Mouse (Mus musculus) brown adipose tissue, adult 24 weeks (tissue): Measurements from ENCODE around the gene Ythdc1. TPM values are rescaled to one million over a fixed set of nuclear protein-coding genes. Genes with fewer than 3 reads are reported as not detected.
"Not testable (repeated sequence)": the region's sequence is repeated elsewhere in the genome, so short reads cannot be mapped to it uniquely, and the experiment has no call there.

Source experiments
- H3K27ac ChIP-seq: fragments of 200-500 bp; replicated peaks from 2 replicates; pipeline ENCODE4 v1.5.1; 2012; ENCODE audit warnings: low read depth, mild to moderate bottlenecking, low read length
- H3K4me1 ChIP-seq: fragments of 200-500 bp; 2 replicates; pipeline ENCODE4 v1.6.1; 2012; ENCODE audit warnings: low read length, mixed read lengths; ENCODE audit not compliant: control insufficient read depth, insufficient read depth, insufficient read length
- H3K4me3 ChIP-seq: fragments of 200-500 bp; 2 replicates; pipeline ENCODE4 v1.5.1; 2012; ENCODE audit warnings: low read depth, mild to moderate bottlenecking, low read length, moderate library complexity; ENCODE audit not compliant: insufficient read depth
- polyA plus RNA-seq: library from polyadenylated mRNA; stranded (reverse); fragments of >200 nt; gene quantifications from 2 replicates; pipeline ENCODE4 v1.2.4, GENCODE M21; 2012; ENCODE audit not compliant: missing spikeins, insufficient read depth, insufficient read length

The Ythdc1 gene
- polyA plus RNA-seq, 1 experiment = 19.9 TPM

DNA sequence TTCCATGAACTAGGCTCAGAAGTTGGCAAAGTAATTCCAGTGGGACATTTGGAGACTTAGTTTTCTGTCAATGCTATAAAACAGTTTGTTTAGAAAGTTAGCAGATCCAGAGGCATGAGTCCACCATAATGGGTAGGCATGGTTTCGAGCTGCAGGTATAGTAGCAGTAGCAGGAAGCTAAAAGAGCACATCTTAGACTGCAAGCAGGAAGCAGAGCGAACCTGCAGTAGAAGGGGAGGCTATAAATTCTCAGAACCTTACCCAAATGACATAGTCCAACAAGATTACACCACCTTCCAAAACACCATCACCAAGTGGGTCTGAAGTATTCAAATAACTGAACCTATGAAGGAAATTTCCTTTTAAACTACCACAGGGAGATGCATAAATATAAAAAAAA lies 36.2 kb downstream of the Ythdc1 start:
- Histone ChIP-seq H3K4me3 (no peak overlapping the region), H3K27ac (no peak overlapping the region), H3K4me1 (no peaks in the 10 kb centered on the region)

DNA sequence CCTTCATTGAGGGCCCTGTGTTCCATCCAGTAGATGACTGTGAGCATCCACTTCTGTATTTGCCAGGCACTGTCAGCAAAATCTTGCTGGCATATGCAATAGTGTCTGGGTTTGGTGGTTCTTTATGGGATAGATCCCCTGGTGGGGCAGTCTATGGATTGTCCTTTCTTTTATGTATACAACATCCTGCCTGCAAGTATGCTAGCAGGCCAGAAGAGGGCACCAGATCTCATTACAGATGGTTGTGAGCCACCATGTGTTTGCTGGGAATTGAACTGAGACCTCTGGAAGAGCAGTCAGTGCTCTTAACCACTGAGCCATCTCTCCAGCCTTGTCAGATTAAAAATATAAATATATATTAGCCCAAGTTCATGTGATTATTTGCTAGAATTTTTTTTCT lies 37.2 kb downstream of the Ythdc1 start:
- H3K27ac ChIP-seq, H3K4me1 ChIP-seq, H3K4me3 ChIP-seq: not testable (repeated sequence)

DNA sequence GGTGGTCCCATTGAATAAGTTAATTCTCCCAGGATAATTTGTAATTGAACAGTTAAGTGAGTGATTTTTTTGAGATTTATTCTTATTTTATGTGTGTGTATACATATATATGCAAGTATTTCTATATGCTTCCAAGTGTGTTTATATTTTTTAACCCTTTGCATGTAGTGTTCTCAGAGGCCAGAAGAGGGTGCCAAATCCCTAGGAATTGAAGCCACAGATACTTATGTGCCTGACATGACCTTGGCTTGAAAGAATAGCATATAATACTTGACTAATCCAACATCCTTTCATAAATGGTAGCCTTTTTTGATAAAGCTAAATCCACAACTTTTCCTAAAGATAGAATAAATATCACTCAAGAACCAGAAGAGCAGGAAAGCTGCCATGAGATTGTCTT lies 46.1 kb downstream of the Ythdc1 start:
- no peak overlapping the region for H3K4me3 ChIP-seq
- H3K4me1 ChIP-seq = no peaks in the 10 kb centered on the region
- no peak overlapping the region for H3K27ac ChIP-seq

DNA sequence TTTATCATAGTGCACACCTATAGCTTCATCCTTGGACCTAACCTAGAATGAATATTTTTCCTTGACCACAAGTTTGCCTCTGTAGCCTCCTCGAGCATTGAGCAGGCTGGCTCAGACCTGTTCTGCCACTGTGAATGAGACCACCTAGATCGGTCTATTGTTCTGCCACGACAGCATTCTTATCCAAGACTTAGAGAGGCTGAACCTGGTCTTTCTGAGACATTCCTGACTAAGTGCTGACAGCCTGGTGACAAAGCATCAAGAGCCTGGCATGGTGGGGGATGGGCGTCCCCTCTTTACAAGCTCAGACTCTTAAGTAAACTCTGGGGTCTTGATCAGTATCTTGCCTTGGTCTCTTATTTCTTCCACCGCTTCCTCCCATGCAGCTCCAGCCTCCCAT lies 47.6 kb downstream of the Ythdc1 start:
- H3K4me1 ChIP-seq = no peaks in the 10 kb centered on the region
- H3K27ac ChIP-seq = no peak overlapping the region
- no peak overlapping the region for H3K4me3 ChIP-seq

DNA sequence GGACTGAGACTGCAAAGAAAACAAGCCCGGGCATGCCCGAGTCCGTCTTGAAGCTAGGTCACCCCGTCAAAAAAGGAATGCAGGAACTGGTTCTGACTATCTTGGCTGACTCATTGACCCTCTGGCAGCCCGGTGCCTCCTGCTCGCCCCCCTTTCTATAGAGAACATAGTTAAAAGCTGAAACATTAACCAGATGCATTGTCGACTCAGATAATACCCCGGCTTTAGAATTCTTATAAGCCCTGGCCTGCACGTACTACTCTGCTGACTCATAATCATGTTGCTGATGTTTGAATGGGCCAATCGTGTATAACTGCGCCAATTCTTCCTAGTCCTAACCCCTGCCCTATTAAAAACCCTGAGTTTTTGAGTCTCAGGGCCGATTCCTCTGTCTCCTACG lies 52.5 kb downstream of the Ythdc1 start:
- not testable (repeated sequence) for H3K27ac ChIP-seq, H3K4me1 ChIP-seq, H3K4me3 ChIP-seq

DNA sequence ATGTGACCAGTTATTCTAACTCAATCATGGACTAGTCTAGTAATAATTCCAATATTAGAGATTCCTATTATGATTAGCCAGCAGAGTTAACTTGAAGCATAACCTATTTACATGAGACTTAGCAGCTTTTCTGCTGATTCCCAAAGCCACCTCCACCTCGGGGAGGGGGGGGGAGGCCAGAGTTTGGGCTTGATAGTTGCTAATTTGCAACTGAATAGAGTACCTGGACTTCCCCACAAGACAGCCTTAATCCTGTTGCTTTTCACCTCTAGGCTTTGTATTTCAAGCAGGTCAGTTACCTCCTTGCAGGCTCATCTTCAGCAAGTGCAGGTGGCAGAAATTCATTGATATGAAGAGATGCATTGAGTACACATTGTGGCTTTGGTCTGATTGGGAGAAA lies 53.7 kb downstream of the Ythdc1 start:
- no peak overlapping the region for H3K4me3 ChIP-seq
- no peaks in the 10 kb centered on the region for H3K4me1 ChIP-seq
- no peak overlapping the region for H3K27ac ChIP-seq

DNA sequence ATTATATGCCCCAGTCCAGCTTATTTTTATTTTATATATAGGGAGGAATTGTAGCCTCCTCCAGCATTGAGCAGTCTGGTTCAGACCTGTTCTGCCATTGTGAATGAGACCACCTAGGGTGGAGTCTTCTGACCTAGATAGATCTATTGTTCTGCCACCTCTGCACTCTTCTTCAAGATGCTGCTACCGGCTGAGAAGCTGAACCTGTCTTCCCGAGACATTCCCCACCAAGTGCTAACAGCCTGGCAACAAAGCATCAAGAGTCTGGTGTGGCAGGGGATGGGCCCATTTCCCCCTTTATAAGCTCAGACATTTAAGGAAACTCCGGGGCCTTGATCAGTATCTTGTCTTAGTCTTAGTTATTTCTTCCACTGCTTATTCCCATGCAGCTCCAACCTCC lies 54.3 kb downstream of the Ythdc1 start:
- Histone ChIP-seq H3K27ac (no peak overlapping the region), H3K4me3 (no peak overlapping the region), H3K4me1 (no peaks in the 10 kb centered on the region)

DNA sequence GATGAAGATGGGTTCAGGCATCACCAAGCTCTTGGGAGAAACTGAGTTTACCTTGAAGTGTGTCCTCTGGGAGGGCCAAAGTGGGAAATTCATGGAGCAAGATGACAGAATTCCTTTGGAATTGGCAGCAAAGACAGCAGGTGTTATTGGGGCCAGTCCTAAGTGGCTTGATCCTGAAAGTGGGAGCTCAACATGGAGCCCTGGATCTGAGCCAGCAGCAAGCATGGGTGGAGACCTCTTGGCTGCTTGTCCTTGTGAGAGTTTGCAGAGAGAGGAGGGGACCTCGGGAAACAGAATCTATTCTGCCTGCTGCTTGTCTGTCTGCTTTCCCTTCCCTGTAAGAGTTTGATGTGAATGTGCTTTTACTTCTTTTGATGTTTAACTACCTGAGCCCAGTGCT lies 67.9 kb downstream of the Ythdc1 start:
- Histone ChIP-seq H3K4me3 (no peak overlapping the region), H3K27ac (no peak overlapping the region), H3K4me1 (no peaks in the 10 kb centered on the region)

Other genes starting within 250 kb of the Ythdc1 start
- gene Tmprss11f, start 171.8 kb upstream of the Ythdc1 start, polyA plus RNA-seq = not detected in 2 replicates
- gene Tmprss11b, start 127.9 kb upstream of the Ythdc1 start, polyA plus RNA-seq = not detected in 2 replicates
- gene Tmprss11e, start 58.4 kb upstream of the Ythdc1 start, polyA plus RNA-seq = not detected in 2 replicates
- gene Ugt2b34, start 102.7 kb downstream of the Ythdc1 start, polyA plus RNA-seq = not detected in 2 replicates
- gene Ugt2b1, start 122.3 kb downstream of the Ythdc1 start, polyA plus RNA-seq = not detected in 2 replicates
- not detected in 2 replicates for gene Ugt2b35, start 196.6 kb downstream of the Ythdc1 start, polyA plus RNA-seq